Mouse (Mus musculus) layer of hippocampus, adult 8-10 months (tissue): ENCODE data around the gene Zmat3. TPM values are rescaled to one million over a fixed set of nuclear protein-coding genes. Genes with fewer than 3 reads are reported as not detected.

Source experiments
- DNase-seq, 2 experiments: peaks; one replicate each; pipeline ENCODE4 v3.0.0; 2022; ENCODE audit warnings: low spot score in 2 of 2
- total RNA-seq, 4 experiments: library from RNA; stranded (reverse); gene quantifications; 2 replicates each; pipeline ENCODE4 v1.2.4; 2022

Zmat3 gene
- total RNA-seq, 4 experiments from 2014 or later, result 56.5 to 67.2 (median 59.4) TPM

DNA sequence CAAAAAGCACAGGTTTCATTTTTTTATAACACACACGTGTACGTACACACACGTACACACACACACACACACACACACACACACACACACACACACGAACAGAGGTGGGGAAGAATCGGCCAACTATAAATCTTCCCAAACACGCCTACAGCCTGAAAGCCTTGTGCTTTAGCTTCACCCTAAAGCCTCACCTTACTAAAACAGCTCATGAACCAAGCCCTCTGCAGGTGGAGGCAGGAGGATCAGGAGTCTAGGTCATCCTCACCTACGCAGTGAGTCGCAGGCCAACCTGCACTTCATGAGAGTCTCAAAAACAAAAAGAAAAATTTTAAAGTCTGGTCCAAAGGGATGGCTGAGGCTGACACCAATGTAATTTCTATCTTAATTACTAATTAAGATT lies 6.7 kb upstream of the Zmat3 start:
- DNase-seq, result no peak

DNA sequence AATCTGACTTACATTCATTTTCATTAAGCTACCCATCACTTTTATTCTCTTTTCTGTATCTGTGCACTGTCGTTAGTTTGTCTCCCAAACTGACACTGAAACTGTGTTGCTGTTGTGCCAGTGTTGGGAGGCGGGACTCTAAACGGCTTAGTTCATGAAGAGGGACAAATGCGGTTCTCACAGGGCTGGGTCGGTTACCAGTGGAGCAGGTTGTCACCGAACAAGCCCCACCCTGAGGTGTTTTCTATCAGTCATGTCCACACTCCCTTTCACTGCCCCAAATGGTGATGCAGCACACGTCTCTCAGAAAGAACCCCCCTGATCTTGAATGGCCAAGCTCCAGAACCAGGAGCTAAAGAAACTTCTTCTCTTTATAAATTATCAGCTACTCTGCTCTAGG lies 6.1 kb upstream of the Zmat3 start:
- no peak for DNase-seq

DNA sequence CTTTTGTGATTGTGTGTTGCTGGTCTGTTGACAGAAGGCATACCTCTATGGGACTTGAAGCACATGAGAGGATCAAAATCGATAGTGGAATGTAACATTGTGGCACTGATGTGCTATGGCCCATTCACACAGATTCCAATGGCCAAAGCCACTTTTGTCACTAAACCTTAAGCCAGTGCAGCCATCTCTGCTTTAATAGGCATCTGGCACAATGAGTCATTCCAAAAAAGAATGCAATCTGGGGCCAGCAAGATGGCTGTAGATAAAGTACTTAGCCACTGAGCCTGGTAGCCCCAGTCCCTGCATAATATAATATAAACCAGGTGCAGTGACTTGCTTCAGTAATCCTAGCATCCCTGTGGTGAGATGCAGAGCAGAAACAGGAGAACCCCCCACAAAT lies 1.7 kb upstream of the Zmat3 start:
- DNase-seq, result no peak

DNA sequence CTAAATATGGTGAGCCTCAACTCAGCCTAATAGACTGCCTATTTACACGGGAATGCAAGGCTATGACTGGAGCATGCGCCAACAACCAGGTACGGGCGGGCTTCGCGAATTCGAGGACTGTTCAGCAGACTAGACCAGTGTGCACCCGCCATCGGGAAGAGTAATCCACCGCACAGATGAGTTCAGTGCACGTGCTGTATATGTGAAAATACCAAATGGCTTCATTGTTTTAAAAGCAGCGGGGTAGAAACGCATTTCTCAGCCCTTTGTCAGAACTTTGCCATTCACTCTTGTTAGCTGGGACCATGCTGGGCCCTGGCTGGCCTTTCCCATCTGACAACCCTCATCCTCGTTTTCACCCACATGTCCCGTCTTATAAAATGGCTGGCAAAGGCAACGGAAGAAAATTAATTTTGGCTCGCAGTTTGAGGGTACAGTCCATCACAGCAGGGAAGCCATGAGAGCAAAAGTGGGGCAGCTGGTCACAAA lies 476 bp upstream of the Zmat3 start:
- peak in 1 of 2 experiments; percentile 16 for DNase-seq

DNA sequence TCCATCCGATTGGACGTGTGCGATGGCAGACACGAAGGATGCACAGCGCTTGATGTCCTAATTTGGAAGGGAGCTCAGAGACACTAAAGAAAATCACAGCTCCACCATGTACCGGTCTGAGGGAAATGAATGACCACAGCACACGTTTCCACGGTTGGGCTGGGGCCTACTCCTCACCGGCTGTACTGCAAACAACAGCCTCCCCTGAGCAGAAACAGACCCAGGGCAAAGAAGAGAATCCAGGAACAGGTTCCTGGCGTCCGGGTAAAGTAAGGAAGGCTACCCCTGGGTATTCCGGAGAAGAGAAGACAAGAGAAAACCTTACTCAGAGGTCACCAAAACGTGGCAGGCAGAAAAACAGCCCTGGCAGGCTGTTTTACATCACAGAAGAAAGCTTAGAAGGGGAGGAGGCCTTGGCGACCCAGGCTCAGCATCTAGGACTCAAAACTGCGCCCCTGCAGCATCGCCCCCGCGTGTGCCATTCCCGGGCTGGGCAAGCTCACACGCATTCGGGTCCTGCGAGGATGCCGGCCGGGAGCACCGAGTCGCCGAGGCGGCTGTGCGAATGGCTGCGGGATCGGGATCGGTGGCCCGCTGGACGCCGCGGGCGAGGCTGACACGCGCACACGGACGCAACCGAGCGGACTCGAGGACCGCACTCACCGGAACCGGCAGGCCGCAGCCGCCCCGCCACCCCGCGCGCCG lies 821 bp downstream of the Zmat3 start:
- peak in 1 of 2 experiments; percentile 17 for DNase-seq

DNA sequence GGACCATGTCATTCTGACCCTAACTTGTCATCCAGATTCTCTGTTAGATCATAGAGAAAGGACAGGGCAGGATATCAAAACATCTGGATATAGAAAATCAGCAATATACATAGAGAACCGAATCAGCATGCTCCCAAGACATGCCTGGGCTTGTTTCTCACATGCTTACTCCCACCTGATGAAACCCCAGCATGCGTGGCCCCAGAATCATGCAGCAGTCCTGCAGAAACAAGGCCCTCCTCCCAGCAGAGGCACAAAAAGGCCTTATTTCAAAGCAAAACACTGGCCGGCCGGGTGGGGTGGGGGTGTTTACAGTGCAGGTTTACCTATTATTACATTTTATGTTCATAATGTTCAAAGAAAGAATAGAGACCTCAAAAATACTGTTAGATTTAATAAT lies 1.6 kb downstream of the Zmat3 start:
- DNase-seq, result no peak

DNA sequence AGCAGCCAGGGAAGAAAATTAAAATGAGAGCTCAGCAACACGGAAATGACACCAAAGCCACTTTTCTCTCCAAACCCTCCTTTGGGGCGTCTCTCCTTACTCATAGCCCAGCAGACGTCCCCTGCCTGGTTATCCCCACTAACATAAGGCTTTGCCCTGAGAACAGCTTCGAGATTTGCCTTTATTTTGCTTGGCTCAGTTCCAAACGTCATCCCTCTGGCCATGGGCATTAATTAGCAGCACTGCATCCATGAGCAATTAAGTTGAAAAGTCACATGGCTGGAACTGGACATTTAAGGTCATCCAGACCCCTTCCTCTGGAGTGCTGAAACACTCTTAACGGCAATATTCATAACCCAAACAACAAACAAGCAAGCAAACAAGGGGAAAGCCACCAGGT lies 4.6 kb downstream of the Zmat3 start:
- no peak for DNase-seq

DNA sequence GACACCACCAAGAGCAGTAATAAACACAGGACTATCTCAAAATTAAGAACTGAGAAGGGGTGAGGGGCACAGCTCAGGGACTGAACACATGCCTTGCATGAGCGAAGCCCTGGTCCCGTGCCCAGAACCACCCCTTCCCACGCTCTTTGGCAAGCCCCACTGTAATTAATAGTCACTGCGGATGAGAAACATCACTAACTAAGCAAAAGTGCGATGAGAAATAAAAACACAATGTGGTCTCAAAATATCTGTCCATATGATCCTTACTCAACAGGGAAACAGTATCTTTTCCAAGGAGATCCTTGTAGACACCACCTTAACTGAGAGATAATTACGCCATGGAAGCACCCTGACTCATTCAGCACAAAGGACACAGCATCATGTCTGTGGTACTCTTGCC lies 17.9 kb downstream of the Zmat3 start:
- DNase-seq, result peak; percentile 78 to 79

DNA sequence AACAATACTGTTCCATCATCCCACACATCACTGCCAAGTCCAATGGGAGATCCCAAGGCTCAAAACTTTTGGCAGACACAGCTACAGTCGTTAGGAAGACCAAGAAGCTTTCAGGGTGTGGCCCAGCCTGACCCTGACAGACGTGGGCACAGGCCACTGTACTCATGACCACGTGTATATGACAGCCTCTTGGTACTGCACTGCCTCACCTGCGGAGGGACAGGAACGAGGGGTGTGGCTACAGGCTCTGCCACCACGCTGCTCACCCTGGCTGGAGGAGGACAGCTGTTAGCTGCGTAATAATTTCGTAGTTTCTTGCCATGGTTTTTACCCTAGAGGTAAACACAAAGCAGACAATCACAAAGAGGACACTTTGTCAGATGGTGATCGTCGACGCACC lies 20.6 kb downstream of the Zmat3 start:
- no peak for DNase-seq

DNA sequence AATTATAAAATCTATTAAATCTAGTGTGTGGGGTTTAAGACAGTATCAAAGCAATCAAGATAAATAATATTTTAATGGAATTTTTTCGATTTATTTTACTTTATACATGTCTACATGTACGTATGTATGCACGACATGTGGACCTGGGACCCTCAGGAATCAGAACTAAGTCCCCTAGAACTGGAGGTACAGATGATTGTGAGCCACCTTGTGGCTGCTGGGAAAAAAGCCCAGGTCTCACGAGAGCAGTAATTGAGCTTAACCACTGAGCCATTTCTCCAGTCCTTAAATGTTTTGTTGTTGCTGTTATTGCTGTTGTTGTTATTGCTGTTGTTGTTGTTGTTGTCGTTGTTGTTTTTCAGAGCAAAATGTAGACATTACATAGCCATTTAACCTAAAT lies 21.0 kb downstream of the Zmat3 start:
- no peak for DNase-seq

DNA sequence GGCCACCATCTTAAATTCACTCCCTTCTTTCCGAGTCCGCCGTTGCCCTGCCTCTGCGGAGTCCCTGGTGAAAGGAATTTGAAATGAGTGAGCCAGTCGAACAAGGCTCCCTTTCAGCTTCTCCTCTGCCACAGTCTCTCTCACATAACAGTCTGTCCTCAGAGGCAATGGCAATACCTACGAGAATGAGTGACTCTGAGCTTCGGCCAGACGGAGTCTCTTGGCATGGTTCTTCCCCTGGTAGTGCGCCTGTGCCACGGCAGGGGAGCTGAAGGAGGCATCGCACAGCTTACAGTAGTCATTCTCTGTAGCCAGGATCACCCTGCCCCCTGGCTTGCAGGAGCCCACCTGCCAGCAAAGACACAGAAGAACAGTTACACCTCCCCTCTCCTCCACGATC lies 22.4 kb downstream of the Zmat3 start:
- DNase-seq, result peak in 1 of 2 experiments; percentile 16

DNA sequence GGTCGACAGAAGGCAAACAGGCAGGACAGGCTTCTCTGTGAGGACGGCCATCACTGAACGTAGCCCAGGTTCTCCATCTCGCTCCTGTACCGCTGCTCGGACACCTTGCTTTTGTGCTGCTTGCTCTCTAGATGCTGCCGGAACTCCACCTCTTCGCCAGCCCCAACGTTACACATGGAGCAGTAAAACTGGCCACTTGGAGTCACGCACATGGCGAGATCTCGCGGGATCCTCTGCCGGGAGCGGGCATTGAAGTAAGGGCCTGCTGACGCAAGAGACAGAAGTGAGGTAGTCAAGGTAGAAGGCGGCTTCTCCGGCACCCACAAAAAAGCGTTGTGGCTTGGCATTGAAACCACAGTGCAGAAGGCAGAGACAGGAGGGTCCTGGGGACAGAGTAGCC lies 24.4 kb downstream of the Zmat3 start:
- DNase-seq, result no peak

DNA sequence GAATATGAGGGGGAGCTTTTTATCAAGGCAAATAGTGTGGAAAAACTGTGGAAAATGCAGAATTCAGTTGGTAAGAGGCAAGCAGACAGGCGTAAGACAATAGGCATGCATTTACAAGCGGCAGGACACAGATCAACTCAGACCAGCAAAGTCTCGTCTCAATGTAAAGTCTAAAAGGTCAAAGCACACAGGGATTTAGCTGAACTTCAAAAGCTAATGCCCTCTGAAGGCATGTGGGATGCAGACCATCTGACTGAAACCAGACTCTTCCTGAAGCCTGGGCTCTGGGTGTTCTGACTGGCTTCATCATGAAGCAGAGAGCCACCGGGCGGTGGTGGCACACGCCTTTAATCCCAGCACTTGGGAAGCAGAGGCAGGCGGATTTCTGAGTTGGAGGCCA lies 27.6 kb downstream of the Zmat3 start:
- DNase-seq, result no peak

DNA sequence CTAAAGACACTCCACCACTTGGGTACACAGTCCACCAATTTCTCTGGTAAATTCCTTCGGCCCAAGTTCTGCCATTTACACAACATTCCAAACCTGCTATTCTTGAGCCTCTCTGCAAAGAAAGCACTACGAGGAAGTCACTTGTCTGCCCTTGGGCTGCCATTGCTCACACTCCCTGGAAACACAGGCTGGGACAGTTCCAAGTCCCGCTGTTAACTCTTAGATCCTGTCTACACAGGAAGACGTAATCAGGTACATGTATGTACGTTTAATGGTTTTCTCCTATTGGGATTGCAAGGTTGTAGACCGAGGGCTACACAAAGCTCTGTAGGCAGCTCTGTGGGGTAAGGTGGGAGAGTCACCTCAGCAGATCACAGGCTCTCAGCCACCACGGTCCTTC lies 28.0 kb downstream of the Zmat3 start:
- DNase-seq, result no peak

DNA sequence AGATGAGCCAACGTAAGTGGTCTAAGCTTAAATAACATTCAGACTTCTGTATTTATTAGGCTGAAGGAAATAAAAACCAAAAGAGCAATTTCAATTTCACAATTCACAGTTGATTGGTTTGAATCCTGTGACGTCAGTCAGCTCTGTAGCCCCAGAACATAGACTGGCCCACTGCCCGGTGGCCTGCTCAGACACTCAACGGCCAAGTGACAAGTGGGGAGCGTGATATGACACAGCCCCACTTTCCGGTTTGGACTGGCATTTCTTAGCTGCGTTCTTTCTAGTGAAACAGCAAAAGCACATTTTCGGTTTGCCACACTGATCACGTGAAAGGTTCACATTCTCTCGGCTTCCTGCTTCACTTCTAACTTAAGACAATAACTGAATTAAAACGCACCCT lies 30.9 kb downstream of the Zmat3 start:
- no peak for DNase-seq

DNA sequence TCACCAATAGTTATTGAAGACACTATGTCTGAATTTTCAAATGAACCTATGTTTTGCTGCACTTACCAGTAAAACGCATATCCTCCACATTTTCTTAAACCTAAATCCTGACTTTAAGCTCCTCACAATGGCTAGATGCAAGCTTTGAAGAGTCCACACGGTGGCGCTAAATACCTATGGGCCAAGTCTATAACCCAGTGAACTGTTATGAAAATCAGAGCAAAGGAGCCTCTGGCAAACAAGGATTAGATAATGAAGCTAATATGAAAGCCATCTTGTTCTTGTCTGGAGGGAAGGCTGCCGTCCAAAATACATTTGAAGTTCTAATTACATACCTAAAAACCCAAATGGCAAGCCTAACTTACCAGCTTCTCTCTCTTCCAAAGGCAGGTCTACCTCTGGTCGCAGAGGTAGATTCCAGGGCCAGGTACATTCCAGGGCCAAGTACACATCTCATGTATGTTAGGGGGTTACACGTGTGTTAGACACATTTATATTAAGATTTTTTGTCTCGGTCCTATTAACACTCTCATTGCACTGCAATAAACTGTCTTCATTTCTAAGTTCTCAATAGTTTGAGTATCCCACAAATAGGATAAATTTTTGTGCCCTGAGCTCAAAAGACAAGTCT lies 32.2 kb downstream of the Zmat3 start:
- peak; percentile 63 to 84 for DNase-seq

DNA sequence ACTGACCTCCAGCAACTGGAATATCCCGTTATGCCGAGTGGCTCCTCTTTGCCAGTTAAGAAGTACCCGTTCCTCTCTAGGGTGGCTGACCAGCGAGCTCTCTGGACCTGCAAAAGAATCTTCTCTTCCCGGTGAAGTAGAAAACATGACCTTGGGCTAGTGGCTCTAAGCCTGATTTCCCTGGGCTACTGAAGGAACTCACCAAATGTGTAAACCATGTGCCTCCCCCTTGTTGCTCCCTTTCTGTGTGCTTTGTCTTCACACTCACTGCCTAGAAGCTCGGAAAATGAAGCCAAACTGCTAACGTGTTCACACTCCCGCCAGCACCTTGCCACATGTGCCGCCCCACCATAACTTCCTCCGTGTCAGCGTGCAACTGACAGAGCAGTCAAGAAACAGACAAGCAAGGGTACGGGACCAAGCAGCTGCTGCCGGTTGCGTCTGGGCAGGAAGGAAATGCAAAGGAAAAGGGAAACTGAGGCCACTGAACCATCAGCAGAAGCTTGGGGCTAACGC lies 47.9 kb downstream of the Zmat3 start:
- no peak for DNase-seq

DNA sequence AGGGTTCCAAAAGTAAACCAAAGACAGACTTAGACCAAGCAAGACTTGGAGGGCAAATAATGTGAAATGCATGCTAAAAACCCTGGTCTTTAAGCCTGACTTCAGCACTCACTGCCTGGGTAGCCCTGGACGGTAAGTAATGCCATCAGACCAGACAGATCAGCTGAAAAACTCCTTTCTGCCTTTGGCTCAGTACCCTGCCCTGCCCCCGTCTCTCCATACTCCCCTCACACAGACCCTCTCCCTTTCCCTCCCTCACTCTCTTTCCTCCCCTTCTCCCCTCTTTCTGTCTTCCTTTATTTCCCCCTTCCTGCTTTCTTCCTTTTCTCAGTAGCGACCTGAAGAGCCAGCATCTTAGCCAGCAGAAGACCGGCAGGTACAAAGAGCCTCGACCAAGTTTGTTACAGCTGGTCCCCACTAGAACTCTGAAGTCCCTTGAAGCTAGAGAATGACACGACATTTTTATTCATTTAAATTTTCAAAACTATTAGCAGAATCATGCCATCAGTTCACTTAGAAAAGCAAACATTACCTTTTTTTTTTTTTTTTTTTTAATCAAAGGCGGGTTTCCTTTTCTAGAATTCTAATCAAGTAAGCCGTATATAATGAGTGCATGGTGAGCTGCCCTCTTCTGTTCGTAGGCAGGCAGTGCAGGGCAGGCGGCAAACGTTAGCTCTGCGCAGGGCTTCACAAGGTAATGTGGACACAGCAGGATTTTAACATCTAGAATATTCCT lies 48.5 kb downstream of the Zmat3 start:
- peak in 1 of 2 experiments; percentile 58 for DNase-seq

DNA sequence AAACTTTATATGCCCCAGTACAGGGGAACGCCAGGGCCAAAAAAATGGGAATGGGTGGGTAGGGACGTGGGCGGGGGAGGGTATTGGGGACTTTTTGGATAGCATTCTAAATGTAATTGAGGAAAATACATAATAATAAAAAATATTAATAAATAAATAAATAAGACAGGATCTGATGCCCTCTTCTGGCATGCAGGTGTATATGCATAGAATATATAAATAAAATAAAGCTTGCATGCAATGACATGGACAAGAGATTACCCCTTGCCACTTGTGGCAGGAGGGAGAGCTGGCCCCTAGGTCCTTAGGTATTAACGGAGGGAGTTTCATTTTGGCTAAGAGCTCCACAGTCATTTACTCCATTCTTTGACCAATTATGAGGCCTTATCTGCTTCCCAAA lies 51.1 kb downstream of the Zmat3 start:
- no peak for DNase-seq

DNA sequence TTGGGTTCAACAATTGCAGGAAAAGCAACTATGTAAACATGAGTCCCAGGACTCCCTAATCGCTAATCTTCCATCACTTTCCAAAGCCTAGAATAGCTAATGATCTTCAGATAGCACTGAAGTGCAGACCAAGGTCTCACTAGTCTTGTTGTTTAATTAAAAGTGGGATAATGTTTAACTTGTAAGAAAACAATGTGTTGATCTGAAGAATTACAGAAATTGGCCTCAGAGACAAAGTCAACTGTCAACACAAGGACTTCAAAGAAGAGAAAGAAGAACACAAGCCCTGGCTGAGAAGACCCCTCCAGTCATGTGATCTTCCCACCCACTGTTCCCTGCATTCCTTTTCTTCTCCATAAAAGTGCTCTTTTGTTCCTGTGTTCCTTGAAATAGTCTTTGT lies 61.6 kb downstream of the Zmat3 start:
- no peak for DNase-seq

DNA sequence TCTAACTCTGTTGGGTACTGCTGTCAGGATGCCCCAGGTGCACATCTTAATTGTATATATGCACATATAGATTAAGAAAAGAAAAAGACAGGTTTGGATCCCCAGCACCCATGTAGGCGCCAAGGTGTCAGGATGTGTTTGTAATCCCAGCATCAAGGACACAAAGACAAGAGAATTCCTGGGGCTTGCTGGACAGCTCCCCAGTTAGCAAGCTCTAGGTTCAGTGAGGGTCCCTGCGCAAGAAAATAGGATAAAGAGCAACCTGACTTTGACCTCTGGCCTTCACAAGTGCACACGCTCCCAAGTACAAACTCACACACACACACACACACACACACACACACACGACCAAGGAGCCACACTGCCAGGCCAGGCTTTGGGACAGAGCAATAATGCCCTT lies 73.8 kb downstream of the Zmat3 start:
- DNase-seq, result no peak
